ENCODE assay signal across 7 mouse cellular contexts in the genomic region with DNA sequence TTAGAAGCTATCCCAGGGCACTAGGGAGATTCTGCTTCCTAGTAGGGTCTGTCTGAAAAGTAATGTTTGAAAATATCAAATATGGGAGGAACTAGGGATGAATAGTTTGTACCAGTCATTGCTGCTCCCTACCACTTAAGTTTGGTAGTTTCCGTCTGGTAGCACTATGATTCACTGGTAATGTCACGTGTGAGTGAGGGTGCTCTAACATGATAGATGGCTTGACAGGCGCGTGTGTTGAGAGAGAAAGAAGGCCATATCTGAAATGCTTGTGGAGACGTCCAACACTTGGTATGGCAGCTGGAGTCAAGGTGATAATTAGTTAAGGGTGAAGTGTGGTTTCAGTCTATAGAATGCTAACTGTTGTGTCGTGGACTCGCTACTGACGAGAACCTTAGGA. TPM values are rescaled to one million over a fixed set of nuclear protein-coding genes. Genes with fewer than 3 reads are reported as not detected.
DNase-seq lines count a peak whose midpoint lies in the region; ATAC-seq lines count a peak whose summit lies in the region.

No protein-coding gene starts in this region.

- H3K4me2 ChIP-seq in limb, embryonic 15.5 days = peak overlapping the region; percentile 79

- peak; percentile 46; the same call in 1 of the 2 replicates for ATAC-seq in erythroid progenitor cell, adult 5-6 weeks (replicated peaks; ENCODE audit: low FRiP score, poor library complexity, severe bottlenecking)
- ATAC-seq in limb, embryonic 15.5 days (ENCODE audit: insufficient number of reproducible peaks, low FRiP score, low TSS enrichment, low read depth) = no peak
- ATAC-seq in neutrophil, adult 5-6 weeks (ENCODE audit: extremely low read depth, insufficient number of reproducible peaks, low FRiP score, poor library complexity, severe bottlenecking) = peak; percentile 15; the same call in 1 of the 2 replicates

- 59% methylated on average over 8 of the region's 8 CpGs for WGBS in limb, embryonic 15.5 days

- H3K9me3 ChIP-seq in limb, embryonic 15.5 days = no peaks in the 10 kb centered on the region

- H3K4me1 ChIP-seq in limb, embryonic 15.5 days = peaks cover 32% of the 10 kb centered on the region

- H3K9ac ChIP-seq in limb, embryonic 15.5 days = no peak overlapping the region

- no peaks in the 10 kb centered on the region for H3K27me3 ChIP-seq in limb, embryonic 15.5 days

- H3K4me3 ChIP-seq in limb, embryonic 15.5 days = peak overlapping the region; percentile 99; the same call in 1 of the 2 replicates

- 0 out of 2 replicates have a peak, but pooled peaks cover 4% of the 10 kb centered on the region for H3K36me3 ChIP-seq in limb, embryonic 15.5 days

- DNase-seq in spleen, postnatal 36 days (ENCODE audit: low spot score in 2 of 2) = peak; percentile 10 to 27
- DNase-seq in spleen, adult 18-20 months = no peak
- no peak for DNase-seq in urinary bladder, adult 18-20 months (ENCODE audit: low spot score in 2 of 2)
- no peak for DNase-seq in kidney, adult 8-10 months

- H3K27ac ChIP-seq in limb, embryonic 15.5 days = no peak overlapping the region

RNA-seq across cellular contexts. Expression of a gene that starts 1.2 kb away (rescaled TPM):
- total RNA-seq in erythroid progenitor cell, adult 5-6 weeks (2015; ENCODE audit: low replicate concordance) = 7.9 and 15.5 TPM in 2 replicates
- 11.8 and 15.1 TPM in 2 replicates for total RNA-seq in erythroid progenitor cell, adult 5-6 weeks (2017; ENCODE audit: low replicate concordance)
- polyA plus RNA-seq in limb, embryonic 15.5 days (2015; fragmentation: Nextera tagmentation; extraction: Ambion mirVana) = 23.7 and 23.9 TPM in 2 replicates
- total RNA-seq in neutrophil, adult 5-6 weeks (2017) = 49.3 and 61.1 TPM in 2 replicates

Comparison
In these comparisons a context has a peak if more than half of its experiments do, and no peak if none do; other contexts are left out.
1. DNase-seq: peak in spleen, postnatal 36 days (2 of 2); none in spleen, adult 18-20 months (0 of 2), urinary bladder, adult 18-20 months (0 of 2) and kidney, adult 8-10 months (0 of 2).